ENCODE assay signal across 1 mouse cellular context in genomic region chr16:91396844-91397537, GRCm38 (mm10).
TF ChIP-seq lines count a peak whose summit lies in the region.

No protein-coding gene starts in this region.

TF ChIP-seq in MEL, 35 proteins besides CTCF, POLR2A, EP300 and RAD21 (continued from another document):
- no peak for TF ChIP-seq USF2 (IDR thresholded peaks at IDR 0.05; ENCODE audit: borderline replicate concordance in 1 of 2, insufficient read depth in 1 of 2, low read depth in 1 of 2, low read length in 2 of 2)
- TF ChIP-seq JUND (IDR thresholded peaks at IDR 0.05; ENCODE audit: low read depth, low read length), result no peak
- no peak for TF ChIP-seq SMC3 (IDR thresholded peaks at IDR 0.05; ENCODE audit: low read depth, low read length)
- TF ChIP-seq GATA1 (IDR thresholded peaks at IDR 0.05; ENCODE audit: low read depth, low read length), result peak; percentile 73
- no peak for TF ChIP-seq POLR2AphosphoS5 (IDR thresholded peaks at IDR 0.05; ENCODE audit: borderline replicate concordance, low read depth, low read length)
- no peak for TF ChIP-seq MAFK (IDR thresholded peaks at IDR 0.05; ENCODE audit: borderline replicate concordance, low read depth, low read length)
- TF ChIP-seq MXI1 (IDR thresholded peaks at IDR 0.05; ENCODE audit: low read depth, low read length), result peak; percentile 66
- TF ChIP-seq RCOR1 (IDR thresholded peaks at IDR 0.05; ENCODE audit: low read depth, low read length), result 0 out of 2 replicates have a peak, but pooled peaks have one; percentile 2
- TF ChIP-seq ETS1 (IDR thresholded peaks at IDR 0.05; ENCODE audit: low read depth, low read length), result peak; percentile 79
- TF ChIP-seq ZMIZ1 (IDR thresholded peaks at IDR 0.05; ENCODE audit: low read depth, low read length), result no peak
- no peak for TF ChIP-seq MYC (IDR thresholded peaks at IDR 0.05; ENCODE audit: low read depth, low read length)
- TF ChIP-seq UBTF (IDR thresholded peaks at IDR 0.05; ENCODE audit: borderline replicate concordance, insufficient read depth, low read depth, low read length), result no peak
- no peak for TF ChIP-seq USF1 (IDR thresholded peaks at IDR 0.05; ENCODE audit: low read depth, low read length)
- no peak for TF ChIP-seq CHD1 (IDR thresholded peaks at IDR 0.05; ENCODE audit: low read depth, low read length)
- no peak for TF ChIP-seq ZC3H11A (IDR thresholded peaks at IDR 0.05; ENCODE audit: low read depth, low read length)
